Mouse (Mus musculus) limb, embryonic 10.5 days (tissue): ENCODE results near the gene Dnaaf1. TPM values are rescaled to one million over a fixed set of nuclear protein-coding genes. Genes with fewer than 3 reads are reported as not detected.

Experiments used
- DNase-seq: peaks from one replicate; pipeline ENCODE4 v3.0.0-alpha.2; 2017; ENCODE audit warnings: low spot score
- H3K27ac ChIP-seq: fragments of 300-500 bp; sonication (generic); 2 replicates; pipeline ENCODE4 v1.5.1; 2016; ENCODE audit warnings: mild to moderate bottlenecking
- H3K27me3 ChIP-seq: fragments of 300-500 bp; sonication (generic); 2 replicates; pipeline ENCODE4 v1.6.1; 2016; ENCODE audit warnings: low read depth, mild to moderate bottlenecking; ENCODE audit not compliant: poor library complexity, severe bottlenecking
- H3K36me3 ChIP-seq: fragments of 300-500 bp; sonication (generic); 2 replicates; pipeline ENCODE4 v1.6.1; 2016; ENCODE audit warnings: mild to moderate bottlenecking, moderate library complexity
- H3K4me1 ChIP-seq: fragments of 300-500 bp; sonication (generic); 2 replicates; pipeline ENCODE4 v1.6.1; 2016
- H3K4me3 ChIP-seq: fragments of 300-500 bp; sonication (generic); 2 replicates; pipeline ENCODE4 v1.5.1; 2016; ENCODE audit warnings: mild to moderate bottlenecking, moderate library complexity
- H3K9me3 ChIP-seq: fragments of 300-500 bp; sonication (generic); replicated peaks from 2 replicates; pipeline ENCODE4 v1.6.1; 2016; ENCODE audit warnings: mild to moderate bottlenecking
- WGBS: fragments of 180-500 bp; shearing (Covaris S2); methylation state at CpG from one replicate; pipeline ENCODE4 v1.1.7; 2016; 5-methylcytosine and 5-hydroxymethylcytosine counted together
- polyA plus RNA-seq: library from polyadenylated mRNA; unstranded; fragments of >200 nt; fragmentation: Nextera tagmentation; extraction: Ambion mirVana; gene quantifications from 2 replicates; pipeline ENCODE4 v1.2.1, GENCODE M21; 2016

Gene Dnaaf1
- 0.06 and 0.14 TPM in 2 replicates for polyA plus RNA-seq

GRCm38 (mm10) chr8:119574437-119575365 lies at the start of gene Dnaaf1, which contains the start of gene Hsdl1:
Dnaaf1 (plus strand) TSS chr8:119575235.
Hsdl1 (minus strand) TSS chr8:119575183.
- peak within 1 kb of the TSS; percentile 88 for H3K27ac ChIP-seq
- peaks cover 69% of the 10 kb centered on the region for H3K27me3 ChIP-seq
- H3K4me1 ChIP-seq, result peaks cover 24% of the 10 kb centered on the region
- WGBS, result under 1% methylated on average over 97 of the region's 97 CpGs
- no peaks in the 10 kb centered on the region for H3K36me3 ChIP-seq
- peak within 1 kb of the TSS; percentile 86 for H3K4me3 ChIP-seq
- no peaks in the 10 kb centered on the region for H3K9me3 ChIP-seq
- peak; percentile 98 for DNase-seq

DNA sequence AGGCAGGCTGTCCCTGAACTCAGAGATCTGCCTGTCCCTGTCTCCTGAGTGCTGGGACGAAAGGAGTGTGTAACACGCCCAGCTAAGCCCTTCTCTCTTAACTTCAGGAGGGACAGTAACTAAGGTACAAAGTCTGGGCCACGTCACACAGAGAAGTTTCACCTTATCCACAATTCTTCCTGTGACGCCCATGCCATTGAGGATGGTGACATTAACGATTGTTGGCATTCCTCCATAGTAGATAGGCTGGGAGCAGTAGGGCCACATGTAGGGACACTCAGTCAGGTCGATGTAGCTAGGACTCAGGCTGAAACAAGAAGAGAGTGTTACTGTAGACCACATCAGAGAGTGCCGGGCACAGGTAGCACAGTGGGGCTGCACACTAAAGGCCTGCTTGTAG lies 46.3 kb upstream of the Dnaaf1 start:
- Histone ChIP-seq H3K4me3 (no peak overlapping the region), H3K4me1 (no peaks in the 10 kb centered on the region), H3K36me3 (peaks cover 98% of the 10 kb centered on the region), H3K27ac (no peak overlapping the region), H3K9me3 (no peaks in the 10 kb centered on the region), H3K27me3 (no peaks in the 10 kb centered on the region)
- WGBS, result 92% methylated on average over 7 of the region's 7 CpGs
- DNase-seq, result no peak

DNA sequence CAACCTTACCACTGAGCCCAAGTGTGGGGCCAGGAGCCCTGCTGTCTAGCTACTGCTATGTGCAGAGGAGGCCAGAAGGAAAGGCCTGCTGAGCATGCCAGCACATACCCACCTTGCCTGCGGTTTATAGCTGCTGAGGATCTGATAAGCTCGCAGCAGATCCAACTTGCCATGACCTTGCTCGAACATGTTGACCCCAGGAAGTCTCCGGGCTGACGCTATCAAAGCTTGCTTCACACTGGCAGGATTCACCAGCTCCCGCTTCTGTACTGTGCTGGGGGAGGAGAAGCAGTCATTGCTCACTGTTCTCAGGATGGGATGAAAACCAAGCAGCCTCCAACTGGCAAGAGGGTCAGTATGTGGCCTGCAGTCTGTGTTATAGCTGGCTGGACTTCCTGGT lies 44.1 kb upstream of the Dnaaf1 start:
- Histone ChIP-seq H3K27me3 (no peaks in the 10 kb centered on the region), H3K4me3 (no peak overlapping the region), H3K36me3 (peaks cover 98% of the 10 kb centered on the region), H3K27ac (no peak overlapping the region), H3K9me3 (no peaks in the 10 kb centered on the region), H3K4me1 (no peaks in the 10 kb centered on the region)
- WGBS, result 86% methylated on average over 6 of the region's 6 CpGs
- DNase-seq, result no peak

DNA sequence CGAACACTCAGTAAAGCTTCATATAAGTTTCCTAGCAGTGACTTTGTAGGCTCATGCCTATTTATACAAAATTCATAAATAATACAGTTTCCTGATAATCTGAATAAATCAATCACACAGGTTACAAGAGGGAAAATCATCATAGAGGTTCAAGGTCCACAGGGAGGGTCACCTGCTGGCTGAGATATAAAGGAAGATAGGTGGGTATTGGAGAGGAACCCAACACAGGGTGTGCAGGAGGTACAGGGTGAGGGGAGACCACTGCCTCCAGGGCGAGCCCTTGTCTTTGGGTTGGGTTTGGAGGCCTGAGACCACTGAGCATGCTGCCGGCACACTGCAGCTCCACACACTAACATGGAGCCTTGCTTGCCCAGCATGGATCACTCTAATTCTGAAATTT lies 43.6 kb upstream of the Dnaaf1 start:
- H3K4me3 ChIP-seq, result no peak overlapping the region
- peaks cover 100% of the 10 kb centered on the region for H3K36me3 ChIP-seq
- H3K27me3 ChIP-seq, result no peaks in the 10 kb centered on the region
- no peaks in the 10 kb centered on the region for H3K9me3 ChIP-seq
- DNase-seq, result no peak
- H3K27ac ChIP-seq, result no peak overlapping the region
- WGBS, result 91% methylated on average over 3 of the region's 3 CpGs
- H3K4me1 ChIP-seq, result no peaks in the 10 kb centered on the region

GRCm38 (mm10) chr8:119531973-119532372 lies 43.1 kb upstream of the Dnaaf1 start:
- no peaks in the 10 kb centered on the region for H3K27me3 ChIP-seq
- H3K9me3 ChIP-seq, result no peaks in the 10 kb centered on the region
- no peaks in the 10 kb centered on the region for H3K4me1 ChIP-seq
- DNase-seq, result no peak
- H3K4me3 ChIP-seq, result no peak overlapping the region
- 94% methylated on average over 9 of the region's 9 CpGs for WGBS
- peaks cover 100% of the 10 kb centered on the region for H3K36me3 ChIP-seq
- no peak overlapping the region for H3K27ac ChIP-seq

DNA sequence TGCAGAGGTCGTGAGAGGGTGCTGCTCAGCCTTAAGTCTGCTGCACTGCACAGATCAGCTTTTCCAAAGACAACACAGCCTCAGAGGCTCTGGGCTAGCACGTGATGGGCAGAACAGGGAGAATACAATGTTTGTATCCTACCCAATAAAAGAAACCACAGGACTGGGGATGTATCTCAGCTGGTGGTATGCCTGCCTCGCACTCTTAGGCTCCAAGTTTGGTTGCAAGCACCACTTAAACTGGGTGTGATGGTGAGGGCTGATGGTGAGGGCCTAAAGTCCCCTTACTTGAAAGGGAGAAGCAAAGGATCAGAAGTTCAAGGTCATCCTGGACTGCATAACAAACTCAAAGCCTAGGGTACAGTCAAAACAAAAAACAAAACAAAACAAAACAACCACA lies 30.4 kb upstream of the Dnaaf1 start:
- WGBS, result 85% methylated on average over 3 of the region's 3 CpGs
- Histone ChIP-seq H3K36me3 (peaks cover 93% of the 10 kb centered on the region), H3K4me3 (no peak overlapping the region), H3K9me3 (no peaks in the 10 kb centered on the region), H3K27ac (no peak overlapping the region), H3K4me1 (no peaks in the 10 kb centered on the region), H3K27me3 (no peaks in the 10 kb centered on the region)
- DNase-seq, result no peak

DNA sequence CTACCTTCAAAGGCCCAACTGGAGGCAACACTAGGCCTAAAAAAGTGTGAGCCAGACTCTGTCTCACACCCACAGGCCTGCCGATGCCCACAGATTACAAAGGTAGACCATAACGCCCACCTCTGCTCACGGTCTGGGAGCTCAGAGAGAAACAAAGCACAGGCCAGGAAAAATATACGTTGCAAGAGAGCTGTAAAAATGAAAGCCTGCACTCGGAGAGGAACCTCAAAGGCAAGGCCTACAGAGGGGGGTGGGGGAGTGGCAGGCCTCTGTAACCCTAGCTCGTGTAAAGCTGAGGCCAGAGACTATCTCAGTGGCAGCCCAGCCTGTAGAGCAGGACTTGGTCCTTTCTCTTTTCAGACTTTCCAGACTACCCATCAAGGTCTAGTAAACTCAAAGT lies 29.9 kb upstream of the Dnaaf1 start:
- Histone ChIP-seq H3K36me3 (peaks cover 87% of the 10 kb centered on the region), H3K4me3 (no peak overlapping the region), H3K4me1 (no peaks in the 10 kb centered on the region), H3K27ac (no peak overlapping the region), H3K9me3 (no peaks in the 10 kb centered on the region), H3K27me3 (no peaks in the 10 kb centered on the region)
- no peak for DNase-seq
- WGBS, result 80% methylated on average over 6 of the region's 6 CpGs

DNA sequence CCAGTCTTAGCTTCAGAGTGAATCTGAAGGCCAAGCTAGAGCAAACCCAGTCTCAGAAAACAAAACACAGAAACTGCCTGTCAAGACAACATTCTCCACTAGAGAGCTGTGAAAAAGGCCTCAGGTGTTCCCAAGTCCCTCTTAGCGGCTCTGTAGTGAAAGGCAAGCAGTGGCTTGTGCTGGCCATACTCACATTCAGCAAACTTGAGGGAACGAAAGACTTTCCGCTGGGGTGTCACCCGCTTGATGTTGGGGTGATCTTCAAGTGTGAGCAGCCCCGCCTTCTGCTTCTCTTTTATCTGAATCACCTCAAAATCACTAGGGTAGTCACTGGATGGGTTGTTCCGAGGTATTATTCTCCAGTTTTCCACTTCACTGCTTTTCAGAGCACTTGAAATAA lies 29.2 kb upstream of the Dnaaf1 start:
- Histone ChIP-seq H3K9me3 (no peaks in the 10 kb centered on the region), H3K4me3 (no peak overlapping the region), H3K27ac (no peak overlapping the region), H3K27me3 (no peaks in the 10 kb centered on the region), H3K4me1 (no peaks in the 10 kb centered on the region), H3K36me3 (peaks cover 81% of the 10 kb centered on the region)
- DNase-seq, result no peak
- 93% methylated on average over 6 of the region's 6 CpGs for WGBS

DNA sequence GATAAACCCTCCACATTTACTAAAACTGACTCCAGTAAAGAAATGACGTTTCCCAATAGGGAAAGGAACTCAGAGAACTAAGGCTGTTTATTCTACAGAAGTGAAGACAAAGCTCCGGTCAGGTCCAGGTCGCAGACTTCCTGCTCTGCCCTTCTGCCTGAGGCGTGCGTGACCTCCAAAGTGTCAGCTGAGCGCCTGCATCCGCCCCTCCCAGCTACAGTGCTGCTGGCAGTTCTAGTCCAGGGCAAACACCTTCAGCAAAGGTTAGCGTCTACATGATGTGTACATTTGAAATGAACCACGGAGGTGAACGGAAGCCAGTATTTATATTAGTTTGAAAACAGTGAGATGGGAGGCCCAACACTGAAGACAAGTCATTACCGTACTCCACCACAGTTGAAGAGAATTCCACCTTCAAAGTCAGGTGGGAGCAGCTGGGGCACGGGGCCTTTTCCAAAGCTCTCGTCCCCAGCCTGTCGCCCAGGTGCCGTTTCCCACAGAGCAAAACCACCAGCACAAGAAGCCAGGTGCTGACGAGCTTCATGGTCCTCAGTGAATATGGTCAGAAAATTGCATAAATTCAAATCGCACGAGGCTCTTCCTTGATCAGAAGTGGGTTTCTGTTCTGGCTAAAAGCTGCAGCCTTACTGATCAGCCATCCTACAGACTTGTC lies 27.9 kb upstream of the Dnaaf1 start:
- no peak overlapping the region for H3K27ac ChIP-seq
- no peaks in the 10 kb centered on the region for H3K4me1 ChIP-seq
- no peaks in the 10 kb centered on the region for H3K9me3 ChIP-seq
- H3K4me3 ChIP-seq, result no peak overlapping the region
- H3K27me3 ChIP-seq, result no peaks in the 10 kb centered on the region
- peaks cover 70% of the 10 kb centered on the region for H3K36me3 ChIP-seq
- 93% methylated on average over 18 of the region's 18 CpGs for WGBS
- no peak for DNase-seq

DNA sequence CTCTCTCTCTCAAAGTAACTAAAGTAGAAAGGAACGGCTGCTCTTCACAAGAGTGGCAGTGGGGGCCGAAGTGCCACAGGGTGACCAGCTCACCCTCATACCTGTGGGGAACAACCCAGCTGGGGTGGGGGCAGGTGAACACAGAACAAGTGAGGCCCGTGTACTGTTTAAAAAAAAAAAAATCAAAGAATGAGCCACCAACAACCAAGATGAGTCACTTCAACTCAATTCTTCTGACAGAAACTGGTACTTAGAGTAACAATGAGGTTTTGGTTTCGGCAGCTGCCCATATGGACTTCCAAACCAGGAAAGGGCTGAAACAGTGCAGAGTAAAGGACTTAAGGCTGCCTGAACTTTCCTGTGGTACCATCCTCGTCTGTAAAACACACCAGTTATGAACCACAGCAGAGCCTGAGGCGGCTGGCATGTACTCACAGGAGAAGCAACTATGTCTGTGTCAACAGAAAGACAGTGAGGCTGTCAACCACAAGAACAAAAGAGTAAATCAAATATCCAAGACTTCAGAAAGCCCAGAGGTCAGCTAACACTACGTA lies 26.4 kb upstream of the Dnaaf1 start:
- Histone ChIP-seq H3K27ac (no peak overlapping the region), H3K36me3 (peaks cover 55% of the 10 kb centered on the region), H3K4me3 (no peak overlapping the region), H3K9me3 (no peaks in the 10 kb centered on the region), H3K4me1 (no peaks in the 10 kb centered on the region), H3K27me3 (no peaks in the 10 kb centered on the region)
- WGBS, result 86% methylated on average over 7 of the region's 7 CpGs
- DNase-seq, result no peak

DNA sequence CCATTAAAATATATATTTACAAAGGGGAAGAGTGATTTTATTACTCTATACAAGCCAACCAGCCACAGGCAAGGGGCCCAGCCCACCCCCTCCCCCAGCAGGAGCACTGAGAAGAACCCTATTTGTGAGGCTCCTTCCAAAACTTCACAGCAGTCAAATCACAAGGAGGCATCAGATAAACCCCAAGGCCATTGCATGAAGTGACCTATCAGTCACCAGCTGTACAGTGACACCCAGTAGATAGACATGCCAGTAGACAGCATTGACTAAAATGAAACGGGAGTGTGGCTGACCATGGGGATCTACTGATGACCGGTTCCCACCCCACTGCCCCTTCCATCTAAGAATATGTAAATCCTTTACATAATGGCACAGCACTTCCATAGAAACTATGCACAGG lies 22.1 kb upstream of the Dnaaf1 start:
- no peaks in the 10 kb centered on the region for H3K9me3 ChIP-seq
- H3K36me3 ChIP-seq, result peaks cover 26% of the 10 kb centered on the region
- peaks cover 13% of the 10 kb centered on the region for H3K4me1 ChIP-seq
- no peak overlapping the region for H3K27ac ChIP-seq
- 87% methylated on average over 2 of the region's 2 CpGs for WGBS
- DNase-seq, result no peak
- H3K4me3 ChIP-seq, result no peak overlapping the region
- H3K27me3 ChIP-seq, result no peaks in the 10 kb centered on the region

DNA sequence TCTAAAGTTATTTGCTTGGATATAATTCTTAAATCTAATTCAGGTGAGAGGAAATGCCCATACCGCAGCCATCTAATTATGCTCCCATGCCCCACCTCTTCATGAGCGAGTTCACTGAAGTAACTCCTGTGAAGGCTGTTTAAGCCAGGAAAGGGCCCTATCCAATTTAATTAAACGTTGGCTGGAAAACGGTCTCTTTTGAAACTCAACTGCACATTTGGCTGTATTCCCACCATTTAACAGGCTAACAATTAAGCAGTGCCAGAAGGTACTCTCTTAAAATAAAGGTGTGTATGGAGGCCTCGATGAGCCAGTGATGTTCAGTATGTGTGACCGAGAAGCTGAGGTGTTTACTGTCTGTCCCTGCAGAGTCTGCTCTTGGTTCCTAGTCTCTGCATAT lies 19.2 kb upstream of the Dnaaf1 start:
- H3K27me3 ChIP-seq, result no peaks in the 10 kb centered on the region
- no peak for DNase-seq
- no peak overlapping the region for H3K4me3 ChIP-seq
- WGBS, result 93% methylated on average over 6 of the region's 6 CpGs
- H3K4me1 ChIP-seq, result peaks cover 33% of the 10 kb centered on the region
- H3K36me3 ChIP-seq, result peaks cover 17% of the 10 kb centered on the region
- H3K27ac ChIP-seq, result no peak overlapping the region
- no peaks in the 10 kb centered on the region for H3K9me3 ChIP-seq

- H3K27ac ChIP-seq, result no peak overlapping the region
- H3K36me3 ChIP-seq, result peaks cover 19% of the 10 kb centered on the region
- peaks cover 33% of the 10 kb centered on the region for H3K4me1 ChIP-seq
- no peaks in the 10 kb centered on the region for H3K27me3 ChIP-seq
- no peak for DNase-seq
- no peaks in the 10 kb centered on the region for H3K9me3 ChIP-seq
- H3K4me3 ChIP-seq, result peak overlapping the region; percentile 86
- WGBS, result 78% methylated on average over 9 of the region's 9 CpGs
These were observed 17.9 kb upstream of the Dnaaf1 start for GRCm38 (mm10) chr8:119557132-119557531.
